In the genomic region with DNA sequence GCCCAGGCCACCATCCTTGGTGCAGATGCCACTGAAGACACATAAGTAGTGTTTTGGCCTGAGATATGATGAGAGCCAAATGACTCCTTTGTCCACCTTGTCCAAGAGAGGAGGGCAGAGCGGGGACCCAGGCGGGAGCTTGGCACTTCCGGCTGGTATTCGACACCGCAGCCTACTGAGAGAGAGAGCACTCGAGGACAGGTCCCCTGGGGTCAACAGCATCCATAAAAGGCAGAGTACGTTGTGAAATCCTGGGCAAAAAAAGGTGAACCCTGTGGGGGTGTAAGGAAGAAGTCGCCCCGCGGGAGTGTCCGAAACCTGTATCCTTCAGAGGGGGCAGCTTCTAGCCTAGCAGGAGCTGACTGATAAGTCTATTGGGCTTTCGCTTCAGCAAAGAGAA, we compare ENCODE assay signal across 8 mouse cellular contexts. TPM values are rescaled to one million over a fixed set of nuclear protein-coding genes. Genes with fewer than 3 reads are reported as not detected.
A peak's percentile ranks its signal among the peaks of the same experiment; 100 is the strongest.
DNase-seq lines count a peak whose midpoint lies in the region; ATAC-seq and TF ChIP-seq lines count a peak whose summit lies in the region.

No protein-coding gene starts in this region.

- in situ Hi-C loops in CH12.LX (cut with MboI; ENCODE audit: low pct_ligation_motif_present, low pct_unique_long_range_greater_than_20kb, low sequenced_read_pairs) = no loop called here

- dilution Hi-C loops in CH12.LX (cut with MboI; ENCODE audit: extremely low pct_ligation_motif_present, extremely low pct_unique_long_range_greater_than_20kb, low sequenced_read_pairs) = no loop called here

- TF ChIP-seq EP300 in CH12.LX (IDR thresholded peaks at IDR 0.05; ENCODE audit: low read length) = no peak

- H3K36me3 ChIP-seq in CH12.LX (replicated peaks in 1 of 2; ENCODE audit: control insufficient read depth in 1 of 2, insufficient read depth in 1 of 2, low read length in 1 of 2) = peaks cover 29 to 50% of the 10 kb centered on the region in 2 experiments
- peaks cover 51% of the 10 kb centered on the region for H3K36me3 ChIP-seq in forebrain, embryonic 14.5 days (ENCODE audit: control insufficient read depth, insufficient read depth, low read length)
- H3K36me3 ChIP-seq in liver, embryonic 16.5 days (ENCODE audit: control insufficient read depth, insufficient read depth) = peaks cover 10% of the 10 kb centered on the region

- H3K4me1 ChIP-seq in CH12.LX (ENCODE audit: control insufficient read depth in 1 of 2, insufficient read depth in 2 of 2) = peaks cover 19 to 58% of the 10 kb centered on the region in 2 experiments
- peaks cover 21% of the 10 kb centered on the region for H3K4me1 ChIP-seq in forebrain, embryonic 14.5 days (ENCODE audit: control insufficient read depth, insufficient read depth, low read length)
- peaks cover 33% of the 10 kb centered on the region for H3K4me1 ChIP-seq in liver, embryonic 16.5 days (ENCODE audit: control insufficient read depth, low read depth, low read length)

- TF ChIP-seq POLR2A in CH12.LX (IDR thresholded peaks at IDR 0.05; ENCODE audit: low read depth, low read length) = no peak

- H3K4me2 ChIP-seq in CH12.LX (ENCODE audit: insufficient read depth, low read depth, poor library complexity, severe bottlenecking) = peak overlapping the region; percentile 90
- H3K4me2 ChIP-seq in forebrain, embryonic 14.5 days (ENCODE audit: low read length) = peak overlapping the region; percentile 88
- peak overlapping the region; percentile 77 for H3K4me2 ChIP-seq in liver, embryonic 16.5 days (ENCODE audit: low read depth, low read length)

- ATAC-seq in forebrain, embryonic 14.5 days = no peak
- ATAC-seq in liver, embryonic 16.5 days (ENCODE audit: low read depth) = no peak
- ATAC-seq in monocyte, adult 5-6 weeks (replicated peaks; ENCODE audit: insufficient number of reproducible peaks, low FRiP score, low TSS enrichment, poor library complexity, severe bottlenecking) = no peak

- H3K9me3 ChIP-seq in CH12.LX (replicated peaks; ENCODE audit: low read length) = no peaks in the 10 kb centered on the region
- no peaks in the 10 kb centered on the region for H3K9me3 ChIP-seq in forebrain, embryonic 14.5 days (replicated peaks; ENCODE audit: control insufficient read depth, low read length)
- H3K9me3 ChIP-seq in liver, embryonic 16.5 days (replicated peaks; ENCODE audit: control insufficient read depth, low read length) = no peaks in the 10 kb centered on the region

- H3K27me3 ChIP-seq in CH12.LX (replicated peaks) = no peaks in the 10 kb centered on the region
- no peaks in the 10 kb centered on the region for H3K27me3 ChIP-seq in forebrain, embryonic 14.5 days (replicated peaks; ENCODE audit: control insufficient read depth, insufficient read depth, low read length)
- H3K27me3 ChIP-seq in liver, embryonic 16.5 days (ENCODE audit: control insufficient read depth, insufficient read depth, low read depth, low read length) = no peaks in the 10 kb centered on the region

- WGBS in forebrain, embryonic 14.5 days = 82% methylated on average over 12 of the region's 12 CpGs
- WGBS in liver, embryonic 16.5 days (ENCODE audit: insufficient replicate concordance) = 68% methylated on average over 12 of the region's 12 CpGs

- no peak for TF ChIP-seq RAD21 in CH12.LX (IDR thresholded peaks at IDR 0.05; ENCODE audit: low read depth, low read length)

- H3K4me3 ChIP-seq in CH12.LX (replicated peaks in 1 of 3; ENCODE audit: low read depth in 2 of 3, low read length in 2 of 3, poor library complexity in 1 of 3) = peak overlapping the region in 2 of 3 experiments; percentile 79 to 96
- peak overlapping the region; percentile 100 for H3K4me3 ChIP-seq in forebrain, embryonic 14.5 days (ENCODE audit: low read depth, low read length)
- H3K4me3 ChIP-seq in liver, embryonic 16.5 days (ENCODE audit: low read depth, low read length) = 0 out of 2 replicates have a peak overlapping the region, but pooled peaks have one; percentile 2

- DNase-seq in gastrocnemius, adult 18-20 months (ENCODE audit: low spot score) = peak; percentile 34
- DNase-seq in gastrocnemius, postnatal 25 days = no peak
- no peak for DNase-seq in CH12.LX (ENCODE audit: extremely low read depth)
- DNase-seq in forebrain, embryonic 14.5 days (ENCODE audit: low spot score) = no peak
- no peak for DNase-seq in layer of hippocampus, postnatal 14 days (ENCODE audit: low spot score in 2 of 2)
- DNase-seq in MN1 (ENCODE audit: low spot score) = no peak

- no peak for TF ChIP-seq CTCF in CH12.LX (conservative IDR thresholded peaks at IDR 0.05 in 1 of 2, IDR thresholded peaks at IDR 0.05 in 1 of 2; ENCODE audit: low read depth in 2 of 2, low read length in 2 of 2)

- peak overlapping the region; percentile 22; the same call in 1 of the 2 replicates for H3K9ac ChIP-seq in CH12.LX (ENCODE audit: insufficient read depth, low read depth)
- H3K9ac ChIP-seq in forebrain, embryonic 14.5 days (ENCODE audit: low read length) = peak overlapping the region; percentile 95
- H3K9ac ChIP-seq in liver, embryonic 16.5 days (ENCODE audit: low read depth, low read length) = no peak overlapping the region

- peaks cover 67% of the 10 kb centered on the region for H3K79me2 ChIP-seq in CH12.LX (replicated peaks; ENCODE audit: control insufficient read depth, extremely low read depth, insufficient read depth, poor library complexity, severe bottlenecking)

- no peak overlapping the region for H3K27ac ChIP-seq in CH12.LX (ENCODE audit: insufficient read depth, low read depth)
- H3K27ac ChIP-seq in forebrain, embryonic 14.5 days (ENCODE audit: low read depth, low read length) = no peak overlapping the region
- peak overlapping the region; percentile 59; the same call in 1 of the 2 replicates for H3K27ac ChIP-seq in liver, embryonic 16.5 days (ENCODE audit: low read length)

TF ChIP-seq in CH12.LX, 34 proteins besides CTCF, POLR2A, EP300 and RAD21:
- TF ChIP-seq ZMIZ1 (IDR thresholded peaks at IDR 0.05; ENCODE audit: low read depth, low read length) = no peak
- no peak for TF ChIP-seq KAT2A (IDR thresholded peaks at IDR 0.05; ENCODE audit: insufficient replicate concordance, low read length)
- no peak for TF ChIP-seq NRF1 (IDR thresholded peaks at IDR 0.05; ENCODE audit: low read depth, low read length)
- TF ChIP-seq E2F4 (IDR thresholded peaks at IDR 0.05; ENCODE audit: insufficient replicate concordance, low read depth, low read length) = no peak

RNA-seq across cellular contexts. Expression of a gene that starts 2.9 kb away (rescaled TPM):
- total RNA-seq in gastrocnemius, adult 18-20 months (2021) = 10 to 100 TPM; 29.5 to 30.8 TPM
- 10 to 100 TPM; 29.5 to 38.6 TPM for total RNA-seq in gastrocnemius, postnatal 25 days (2021)
- total RNA-seq in CH12.LX (2012; rRNA removed) = 137 and 145 TPM in 2 replicates
- 105 and 116 TPM in 2 replicates for total RNA-seq in CH12.LX (2014; rRNA removed)
- 161 and 175 TPM in 2 replicates for polyA plus RNA-seq in CH12.LX (2012; ENCODE audit: insufficient read length, low read depth)
- 136 and 161 TPM in 2 replicates for polyA plus RNA-seq in forebrain, embryonic 14.5 days (2014; fragmentation: Nextera tagmentation; extraction: Ambion mirVana)
- polyA plus RNA-seq in liver, embryonic 16.5 days (2015; fragmentation: Nextera tagmentation; extraction: Ambion mirVana) = 45.5 and 52.7 TPM in 2 replicates
- 74.4 to 107 TPM (median 101 TPM) in 3 replicates for total RNA-seq in monocyte, adult 5-6 weeks (2017)
- 10 to 100 TPM; 84.9 to 86.7 TPM for total RNA-seq in layer of hippocampus, postnatal 14 days (2021)

RNA-seq across cellular contexts. Expression of a gene that starts 14.7 kb away (rescaled TPM):
- total RNA-seq in gastrocnemius, adult 18-20 months (2021) = 10 to 100 TPM; 11.3 to 12.7 TPM
- 10 to 100 TPM; 11.3 to 11.5 TPM for total RNA-seq in gastrocnemius, postnatal 25 days (2021)
- total RNA-seq in CH12.LX (2012; rRNA removed) = 3.3 and 5.4 TPM in 2 replicates
- total RNA-seq in CH12.LX (2014; rRNA removed) = 0.95 and 1.5 TPM in 2 replicates
- 3.2 and 3.8 TPM in 2 replicates for polyA plus RNA-seq in CH12.LX (2012; ENCODE audit: insufficient read length, low read depth)
- 35.8 and 42.6 TPM in 2 replicates for polyA plus RNA-seq in forebrain, embryonic 14.5 days (2014; fragmentation: Nextera tagmentation; extraction: Ambion mirVana)
- 10.2 and 11.1 TPM in 2 replicates for polyA plus RNA-seq in liver, embryonic 16.5 days (2015; fragmentation: Nextera tagmentation; extraction: Ambion mirVana)
- total RNA-seq in monocyte, adult 5-6 weeks (2017) = 10.0 to 12.9 TPM (median 10.6 TPM) in 3 replicates
- 10 to 100 TPM; 25.4 to 25.7 TPM for total RNA-seq in layer of hippocampus, postnatal 14 days (2021)

RNA-seq across cellular contexts. Expression of a gene that starts 45.4 kb away (rescaled TPM):
- 1 to 10 TPM; 1.6 to 3.3 TPM for total RNA-seq in gastrocnemius, adult 18-20 months (2021)
- 1 to 10 TPM; 2.9 to 3.8 TPM for total RNA-seq in gastrocnemius, postnatal 25 days (2021)
- total RNA-seq in CH12.LX (2012; rRNA removed) = 0.13 and 0.55 TPM in 2 replicates
- total RNA-seq in CH12.LX (2014; rRNA removed) = 0.74 and 0.82 TPM in 2 replicates
- polyA plus RNA-seq in CH12.LX (2012; ENCODE audit: insufficient read length, low read depth) = 0.70 and 0.80 TPM in 2 replicates
- polyA plus RNA-seq in forebrain, embryonic 14.5 days (2014; fragmentation: Nextera tagmentation; extraction: Ambion mirVana) = 0.34 and 0.53 TPM in 2 replicates
- polyA plus RNA-seq in liver, embryonic 16.5 days (2015; fragmentation: Nextera tagmentation; extraction: Ambion mirVana) = 1.1 TPM in 2 replicates
- total RNA-seq in monocyte, adult 5-6 weeks (2017) = 0.68 to 0.75 TPM in 2 of 3 replicates, not detected in the other
- total RNA-seq in layer of hippocampus, postnatal 14 days (2021) = under 1 TPM; 0.72 to 0.83 TPM

RNA-seq across cellular contexts. Expression of a gene that starts 49.3 kb away (rescaled TPM):
- total RNA-seq in gastrocnemius, adult 18-20 months (2021) = not detected
- not detected for total RNA-seq in gastrocnemius, postnatal 25 days (2021)
- total RNA-seq in CH12.LX (2012; rRNA removed) = 0.84 TPM in 1 of 2 replicates, not detected in the other
- total RNA-seq in CH12.LX (2014; rRNA removed) = not detected in 2 replicates
- polyA plus RNA-seq in CH12.LX (2012; ENCODE audit: insufficient read length, low read depth) = 0.94 and 1.8 TPM in 2 replicates
- not detected in 2 replicates for polyA plus RNA-seq in forebrain, embryonic 14.5 days (2014; fragmentation: Nextera tagmentation; extraction: Ambion mirVana)
- polyA plus RNA-seq in liver, embryonic 16.5 days (2015; fragmentation: Nextera tagmentation; extraction: Ambion mirVana) = not detected in 2 replicates
- total RNA-seq in monocyte, adult 5-6 weeks (2017) = not detected in 3 replicates
- not detected for total RNA-seq in layer of hippocampus, postnatal 14 days (2021)

Comparison
In these comparisons a context has a peak if more than half of its experiments do, and no peak if none do; other contexts are left out.
1. H3K4me3 ChIP-seq: peak in every context shown above with its lines; median percentile 100 in forebrain, embryonic 14.5 days; 88 in CH12.LX; 2 in liver, embryonic 16.5 days.